Mouse (Mus musculus): ENCODE measurements around the gene Depdc1a. TPM values are rescaled to one million over a fixed set of nuclear protein-coding genes. Genes with fewer than 3 reads are reported as not detected.

The Depdc1a gene
- polyA plus RNA-seq, 1 experiment from 2014 or later = 30.6 TPM

DNA sequence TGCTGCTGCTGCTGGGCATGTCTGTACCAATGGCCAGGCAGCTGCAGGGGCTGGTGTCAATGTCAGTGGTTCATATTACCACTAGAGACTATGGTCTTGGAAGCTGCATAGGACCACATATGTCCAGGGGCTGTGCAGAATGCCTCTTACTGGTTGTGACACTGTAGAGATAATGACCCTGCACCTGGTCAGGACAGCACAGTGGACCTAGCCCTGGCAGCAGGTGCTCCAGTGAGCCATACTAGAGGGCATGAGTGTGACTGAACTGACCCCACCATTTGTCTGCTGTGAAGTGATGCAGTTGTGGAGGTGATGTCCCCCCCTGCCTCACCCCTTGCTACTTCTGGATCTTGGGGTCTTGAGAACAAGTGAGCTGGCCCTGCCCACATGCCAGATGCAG lies 55.0 kb downstream of the Depdc1a start:
- Histone ChIP-seq H3K9ac (ENCODE audit: low read length) (no peak overlapping the region), H3K27ac (replicated peaks in 1 of 2; ENCODE audit: control insufficient read depth in 1 of 2, insufficient read depth in 1 of 2, low read depth in 2 of 2, low read length in 2 of 2) (no peak overlapping the region), H3K4me2 (ENCODE audit: low read length) (no peak overlapping the region), H3K36me3 (ENCODE audit: control insufficient read depth, insufficient read depth, low read length) (no peaks in the 10 kb centered on the region), H3K4me1 (ENCODE audit: control insufficient read depth in 2 of 2, insufficient read depth in 2 of 2, low read length in 2 of 2) (no peaks in the 10 kb centered on the region), H3K9me3 (ENCODE audit: control insufficient read depth, low read length) (no peaks in the 10 kb centered on the region), H3K27me3 (ENCODE audit: control insufficient read depth, insufficient read depth, low read length) (no peaks in the 10 kb centered on the region), H3K4me3 (ENCODE audit: control insufficient read depth in 1 of 2, insufficient read depth in 1 of 2, low read depth in 1 of 2, low read length in 2 of 2) (no peak overlapping the region)
- ATAC-seq (ENCODE audit: insufficient number of reproducible peaks, insufficient read depth, low FRiP score, low read depth) = no peak

Other genes starting within 250 kb of the Depdc1a start
- not detected in 2 replicates for gene Rpe65, start 103.7 kb downstream of the Depdc1a start, polyA plus RNA-seq (2014; fragmentation: Nextera tagmentation; extraction: Ambion mirVana)